Mouse (Mus musculus) gastrocnemius, adult 2 months (tissue): ENCODE data around the gene Pip5kl1. TPM values are rescaled to one million over a fixed set of nuclear protein-coding genes. Genes with fewer than 3 reads are reported as not detected.

Experiments
- DNase-seq: peaks from one replicate; pipeline ENCODE4 v3.0.0; 2022
- H3K27ac ChIP-seq: fragments of 200-600 bp; 2 replicates; pipeline ENCODE4 v1.8.1; 2022; ENCODE audit warnings: mild to moderate bottlenecking
- H3K4me3 ChIP-seq: fragments of 200-600 bp; 2 replicates; pipeline ENCODE4 v1.8.1; 2022; ENCODE audit warnings: mild to moderate bottlenecking, moderate library complexity
- CTCF ChIP-seq: fragments of 200-600 bp; IDR thresholded peaks from 2 replicates; pipeline ENCODE4 v1.8.1; 2022; ENCODE audit warnings: antibody characterized with exemption, mild to moderate bottlenecking, moderate library complexity
- intact Hi-C: fragments of 180-260 bp; cut with DNase I; formaldehyde crosslinking; loops from one replicate; pipeline ENCODE4 v1.15.1; 2025
- long read RNA-seq, 2 experiments: library from polyadenylated mRNA; stranded (forward); transcript quantifications; one replicate each; pipeline ENCODE4 v2.0.0; 2021
- total RNA-seq, 2 experiments: library from RNA; stranded (reverse); gene quantifications; 2 replicates each; pipeline ENCODE4 v1.2.3; 2021

Pip5kl1 gene
- total RNA-seq: not detected
- long read RNA-seq, experiment 1: 0 reads
- long read RNA-seq, experiment 2: 0 reads

DNA sequence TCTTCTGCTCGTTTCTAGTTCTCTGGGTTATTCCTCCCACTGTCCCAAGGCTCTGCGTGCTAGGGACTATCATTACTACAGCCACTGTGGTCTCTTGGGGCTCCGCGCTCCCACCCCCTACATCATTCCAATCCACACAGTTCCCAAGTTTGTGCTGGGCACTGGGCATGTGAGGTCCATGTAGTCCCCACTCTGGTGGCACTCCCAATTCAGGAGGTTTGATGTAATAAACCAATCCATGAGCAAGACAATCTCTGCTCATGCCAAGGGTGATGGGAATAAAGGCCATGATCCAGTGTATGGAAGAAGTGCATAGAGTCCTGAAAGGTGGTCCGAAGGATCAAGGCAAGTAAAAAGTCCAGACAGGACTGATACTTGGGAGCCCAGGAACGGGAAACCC is at the start of gene Pip5kl1:
Gene Pip5kl1, plus strand, starts transcription at position 301 of the 400 bp plus-strand sequence.
- no peak for DNase-seq
- intact Hi-C loops: loop anchor here (2.0 to 5.0 kb wide), 2 partner anchors 33 to 118 kb away; no protein-coding TSS in a partner anchor
- H3K4me3 ChIP-seq: peak within 1 kb of the TSS; percentile 17
- H3K27ac ChIP-seq: no peak within 1 kb of the TSS
- TF ChIP-seq CTCF: no peak

DNA sequence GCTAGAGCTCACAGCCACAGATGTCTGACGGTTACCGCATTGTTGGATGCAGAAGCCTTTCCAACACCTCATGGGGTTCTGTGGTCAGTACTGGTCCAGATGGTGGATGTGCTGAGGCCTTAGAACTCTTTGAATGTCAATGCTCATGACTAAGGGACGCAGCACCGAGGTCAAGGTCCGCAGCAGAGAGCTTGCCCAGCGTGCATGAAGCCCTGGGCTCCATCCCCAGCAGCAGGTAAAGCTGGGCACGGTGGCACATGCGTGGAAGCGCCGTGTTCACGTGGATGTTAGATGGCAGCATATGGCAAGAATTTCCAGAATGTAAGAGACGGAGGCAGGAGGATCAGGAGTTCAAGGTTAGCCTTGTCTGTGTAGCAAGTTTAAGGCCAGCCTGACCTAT is 48.8 kb upstream of the Pip5kl1 start:
- H3K4me3 ChIP-seq: no peak overlapping the region
- H3K27ac ChIP-seq: no peak overlapping the region
- intact Hi-C loops: no loop called here
- TF ChIP-seq CTCF: no peak
- DNase-seq: no peak

DNA sequence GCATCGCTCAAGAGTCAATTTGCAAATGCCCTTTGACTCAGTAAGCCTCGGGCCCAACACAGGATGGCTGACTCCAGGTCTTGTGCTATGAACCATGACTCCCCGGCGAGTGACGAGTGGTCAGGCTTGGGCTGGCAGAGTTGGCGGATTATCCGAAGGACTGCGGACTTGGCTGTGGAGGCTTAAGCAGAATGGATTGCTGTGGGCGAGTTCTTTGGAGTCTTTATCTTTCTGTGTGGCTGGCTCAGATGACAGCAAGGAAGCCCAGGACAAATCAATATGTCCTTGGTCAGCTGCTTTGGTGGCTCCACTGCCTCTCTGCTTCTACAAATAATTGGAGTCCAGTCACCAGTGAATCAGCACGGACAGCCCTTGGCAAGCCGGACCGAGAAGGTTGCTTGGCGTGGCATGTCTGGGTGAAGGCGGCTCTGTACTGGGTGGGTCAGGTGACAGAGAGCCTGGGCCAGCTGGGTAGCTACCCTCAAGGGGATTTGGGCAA is 47.1 kb upstream of the Pip5kl1 start:
- peak; percentile 64 for DNase-seq
- H3K27ac ChIP-seq: peak overlapping the region; percentile 28
- intact Hi-C loops: no loop called here
- peak overlapping the region; percentile 35 for H3K4me3 ChIP-seq
- no peak for TF ChIP-seq CTCF

DNA sequence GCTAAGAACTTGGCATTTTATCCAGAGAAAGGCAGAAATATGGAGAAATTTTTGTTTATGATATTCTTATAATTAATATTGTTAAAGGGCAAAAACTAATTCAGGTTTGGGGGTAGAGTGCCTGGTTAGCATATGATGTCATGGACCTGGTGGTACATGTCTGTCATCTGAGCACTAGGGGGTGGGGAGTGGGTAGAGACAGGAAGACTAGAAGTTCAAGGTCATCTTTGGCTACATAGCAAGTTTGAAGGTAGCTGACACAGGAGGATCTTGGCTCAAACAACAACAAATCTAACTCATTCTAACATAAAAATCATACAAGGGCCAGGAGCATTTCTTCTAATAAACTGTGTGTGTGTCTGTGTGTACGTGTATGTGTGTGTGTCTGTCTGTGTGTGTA is 46.3 kb upstream of the Pip5kl1 start:
- no peak for DNase-seq
- no peak overlapping the region; the same call in 1 of the 2 replicates for H3K27ac ChIP-seq
- H3K4me3 ChIP-seq: no peak overlapping the region
- intact Hi-C loops: no loop called here
- TF ChIP-seq CTCF: no peak

DNA sequence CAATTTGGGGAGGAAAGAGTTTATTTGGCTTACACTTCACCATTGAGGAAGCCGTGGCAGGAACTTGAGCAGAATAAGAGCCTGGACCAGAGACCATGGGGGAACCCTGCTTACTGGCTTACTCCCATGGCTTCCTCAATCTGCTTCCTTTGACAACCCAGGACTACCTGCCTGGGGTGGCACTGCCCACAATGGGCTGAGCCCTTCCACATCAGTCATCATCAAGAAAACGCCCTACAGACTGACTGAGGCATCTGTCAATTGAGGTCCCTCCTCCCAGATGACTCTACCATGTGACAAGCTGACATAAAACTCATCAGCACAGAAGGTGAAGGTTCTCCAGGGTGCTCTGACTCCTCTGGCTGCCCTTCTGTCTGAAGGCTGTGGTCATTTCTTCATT is 44.1 kb upstream of the Pip5kl1 start:
- H3K4me3 ChIP-seq: no peak overlapping the region
- TF ChIP-seq CTCF: no peak
- intact Hi-C loops: no loop called here
- DNase-seq: no peak
- H3K27ac ChIP-seq: no peak overlapping the region

DNA sequence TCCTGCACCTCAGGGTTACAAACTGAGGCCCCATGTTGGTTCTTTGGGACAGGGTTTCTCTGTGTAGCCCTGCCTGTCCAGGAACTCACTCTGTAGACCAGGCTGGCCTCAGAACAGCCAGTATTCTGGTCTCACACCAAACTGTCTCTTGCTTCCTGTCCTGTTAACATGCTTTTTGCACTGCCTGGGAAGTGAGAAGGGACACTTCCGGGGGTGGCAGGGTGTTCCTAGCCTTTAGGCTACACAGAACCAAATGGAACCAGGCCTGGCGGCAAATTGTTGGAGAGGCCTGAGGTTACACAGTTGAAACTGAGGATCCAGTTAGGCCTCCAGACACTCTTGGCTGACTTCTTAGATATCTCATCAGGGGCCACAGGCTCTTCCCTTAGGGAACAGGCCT is 41.4 kb upstream of the Pip5kl1 start:
- DNase-seq: no peak
- H3K4me3 ChIP-seq: no peak overlapping the region
- intact Hi-C loops: no loop called here
- no peak for TF ChIP-seq CTCF
- H3K27ac ChIP-seq: no peak overlapping the region; the same call in 1 of the 2 replicates

DNA sequence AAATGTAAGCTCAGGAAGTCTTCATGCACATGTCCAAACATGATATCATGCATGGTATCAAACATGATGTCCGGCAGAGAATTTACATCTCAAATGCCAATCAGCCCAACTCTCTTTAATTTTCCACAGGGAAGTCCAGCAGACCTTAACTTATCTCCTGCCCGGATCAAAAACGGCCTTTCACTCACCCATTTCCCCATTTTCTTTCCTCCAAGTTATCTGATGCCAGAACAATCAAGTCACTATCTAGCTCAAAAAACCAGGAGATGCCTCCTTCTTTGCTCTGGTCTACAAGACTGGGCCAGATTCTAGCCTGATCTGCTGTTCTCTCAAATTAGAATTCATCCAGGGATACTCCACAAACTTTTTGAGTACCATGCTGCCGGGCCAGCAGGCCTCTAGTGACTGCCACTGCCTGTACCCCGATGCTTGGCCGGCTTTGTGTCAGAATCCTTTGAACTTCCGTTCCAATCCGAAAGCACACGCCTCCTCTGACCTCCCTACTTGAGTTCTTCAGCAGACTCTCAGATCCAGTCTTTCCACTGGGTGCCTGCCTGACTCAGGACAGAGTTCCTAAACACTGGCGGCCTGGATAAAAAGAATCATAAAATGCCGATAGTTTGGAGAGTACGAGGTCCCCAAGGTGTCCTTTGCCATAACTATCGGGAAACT is 40.4 kb upstream of the Pip5kl1 start:
- intact Hi-C loops: loop anchor here (2.0 kb wide), 1 partner anchor 33 kb away; no protein-coding TSS in a partner anchor
- DNase-seq: peak; percentile 58
- H3K27ac ChIP-seq: peak overlapping the region; percentile 93
- TF ChIP-seq CTCF: no peak
- peak overlapping the region; percentile 74 for H3K4me3 ChIP-seq

DNA sequence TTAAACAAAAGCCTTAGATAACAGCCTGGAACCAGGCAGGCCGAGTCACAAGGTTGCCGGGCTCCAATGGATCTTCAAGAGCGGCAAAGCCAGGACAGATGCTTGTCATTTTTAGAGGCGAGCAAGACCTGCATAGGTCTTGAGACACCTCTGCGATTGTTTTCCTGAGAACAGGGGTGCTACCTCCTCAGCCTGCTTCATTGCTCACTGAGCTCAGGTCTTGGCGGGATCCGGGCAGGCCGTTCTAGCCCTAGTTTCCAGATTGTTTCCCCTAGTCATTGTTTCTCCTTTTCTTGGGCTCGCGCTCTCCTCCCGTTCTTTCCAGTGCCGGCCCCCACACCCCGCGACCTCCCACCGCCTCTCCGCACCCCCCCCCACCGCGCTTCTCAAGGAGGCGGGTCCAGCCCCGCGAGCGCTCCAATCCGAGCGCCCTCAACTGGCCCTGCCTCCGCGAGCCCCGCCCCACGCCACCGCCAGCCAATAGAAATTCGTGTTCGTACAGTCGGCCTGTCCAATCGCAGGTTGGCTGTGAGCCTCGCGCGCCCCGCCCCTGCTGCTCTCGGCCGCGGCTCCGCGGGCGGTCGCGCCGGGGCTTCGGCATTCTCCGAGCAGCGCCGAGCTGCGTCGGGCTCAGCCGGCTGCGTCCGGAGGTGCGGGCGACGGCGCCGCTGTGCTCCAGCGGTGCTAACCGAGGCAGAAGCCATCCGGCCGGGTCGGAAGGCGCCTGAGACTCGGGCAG is 39.7 kb upstream of the Pip5kl1 start, which contains the start of gene Fam102a:
Gene Fam102a, plus strand, starts transcription at position 600 of the 739 bp plus-strand sequence.
- peak within 1 kb of the TSS; percentile 93 for H3K27ac ChIP-seq
- peak within 1 kb of the TSS; percentile 74 for H3K4me3 ChIP-seq
- peak; percentile 100 for DNase-seq
- no peak for TF ChIP-seq CTCF
- intact Hi-C loops: loop anchor here (2.0 kb wide), 1 partner anchor 32 kb away; no protein-coding TSS in a partner anchor

DNA sequence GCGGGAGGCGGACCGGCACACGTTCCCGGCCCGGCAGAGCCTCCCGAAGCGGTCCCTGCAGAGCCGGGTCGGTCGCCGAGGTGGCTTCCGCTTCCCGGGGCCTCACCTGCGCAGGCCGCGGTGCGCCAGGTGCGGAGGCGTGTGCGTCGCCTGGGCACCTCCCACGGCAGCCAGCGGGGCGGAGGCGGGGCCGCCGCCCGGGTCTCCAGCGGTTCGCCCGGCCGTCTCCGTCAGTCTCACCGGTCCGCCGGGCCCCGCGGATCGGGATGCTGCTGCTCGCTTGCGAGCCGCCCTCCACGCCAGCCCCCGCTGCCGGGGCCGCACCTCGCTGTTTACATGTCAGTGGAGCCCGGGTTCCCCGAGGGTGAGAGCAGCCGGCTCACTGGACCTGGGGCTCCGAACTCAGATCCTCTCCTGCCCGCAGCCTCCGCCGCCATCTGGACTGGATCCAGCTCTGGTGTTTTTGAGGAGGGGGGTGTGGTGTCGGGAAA is 39.1 kb upstream of the Pip5kl1 start:
- TF ChIP-seq CTCF: no peak
- Histone ChIP-seq H3K27ac (peak overlapping the region; percentile 93), H3K4me3 (peak overlapping the region; percentile 74)
- intact Hi-C loops: loop anchor here (2.0 kb wide), 1 partner anchor 31 kb away; no protein-coding TSS in a partner anchor
- DNase-seq: peak; percentile 73

DNA sequence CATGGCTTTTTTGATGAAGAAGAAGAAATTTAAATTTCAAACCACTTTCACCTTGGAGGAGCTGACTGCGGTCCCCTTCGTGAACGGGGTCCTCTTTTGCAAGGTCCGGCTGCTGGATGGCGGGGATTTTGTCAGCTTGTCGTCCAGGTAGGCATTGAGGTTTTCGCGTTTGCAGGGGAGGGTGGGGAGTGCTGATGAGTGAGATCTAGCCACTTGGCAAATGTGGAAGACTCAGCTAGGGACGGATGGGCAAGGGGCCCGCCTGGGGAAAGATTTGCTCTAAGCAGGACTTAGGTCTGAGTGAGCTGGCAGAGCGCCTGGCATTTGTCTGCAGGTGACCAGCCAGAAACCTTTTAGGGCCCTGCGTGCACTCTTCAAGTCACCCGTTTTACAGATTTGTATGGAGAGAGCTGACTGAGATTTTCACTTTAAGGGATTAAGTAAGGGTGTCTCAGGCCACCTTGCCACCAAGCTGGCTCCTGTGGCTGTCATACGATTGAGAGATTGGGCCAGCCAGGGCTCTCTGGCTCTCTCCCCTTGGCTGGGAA is 38.4 kb upstream of the Pip5kl1 start:
- TF ChIP-seq CTCF: no peak
- peak; percentile 51 for DNase-seq
- Histone ChIP-seq H3K27ac (peak overlapping the region; percentile 93), H3K4me3 (peak overlapping the region; percentile 74)
- intact Hi-C loops: no loop called here

DNA sequence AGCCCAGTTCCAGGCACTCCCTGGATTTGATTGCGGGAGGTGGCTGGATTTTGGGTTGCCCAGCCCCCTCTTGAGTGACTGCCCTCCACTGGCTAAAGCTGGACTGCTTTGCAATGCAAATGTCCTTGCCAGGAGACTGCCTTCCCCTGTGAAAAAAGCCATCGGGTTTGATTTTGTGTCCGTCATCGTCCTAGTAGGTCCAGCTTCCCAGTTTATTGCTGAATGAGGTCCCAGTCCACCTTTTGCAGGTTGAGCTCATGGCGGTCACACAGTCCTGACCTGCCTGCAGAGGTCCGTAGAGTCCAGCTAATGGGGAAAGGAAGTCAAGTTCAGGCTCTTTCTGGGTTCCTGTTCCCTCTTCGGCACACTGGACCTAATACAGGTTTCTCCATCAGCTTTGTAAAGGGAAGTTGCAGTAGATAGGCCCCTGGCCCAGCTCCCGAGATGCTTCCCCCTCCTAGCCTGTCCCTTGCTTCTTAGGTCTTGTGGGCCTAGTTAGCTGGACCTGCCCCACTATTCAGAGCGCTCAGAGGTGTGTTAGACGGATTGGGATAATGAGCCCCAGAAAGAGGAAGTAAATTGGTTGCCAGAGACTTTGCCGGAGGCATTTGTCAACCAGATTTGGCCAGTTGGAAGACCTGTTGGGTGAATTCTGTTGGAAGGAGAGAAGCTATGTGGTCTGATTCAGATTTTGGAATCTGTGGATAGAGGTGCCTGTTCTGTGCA is 37.8 kb upstream of the Pip5kl1 start:
- H3K27ac ChIP-seq: peak overlapping the region; percentile 93
- peak; percentile 67 for DNase-seq
- peak overlapping the region; percentile 74 for H3K4me3 ChIP-seq
- intact Hi-C loops: no loop called here
- peak; percentile 49 for TF ChIP-seq CTCF

DNA sequence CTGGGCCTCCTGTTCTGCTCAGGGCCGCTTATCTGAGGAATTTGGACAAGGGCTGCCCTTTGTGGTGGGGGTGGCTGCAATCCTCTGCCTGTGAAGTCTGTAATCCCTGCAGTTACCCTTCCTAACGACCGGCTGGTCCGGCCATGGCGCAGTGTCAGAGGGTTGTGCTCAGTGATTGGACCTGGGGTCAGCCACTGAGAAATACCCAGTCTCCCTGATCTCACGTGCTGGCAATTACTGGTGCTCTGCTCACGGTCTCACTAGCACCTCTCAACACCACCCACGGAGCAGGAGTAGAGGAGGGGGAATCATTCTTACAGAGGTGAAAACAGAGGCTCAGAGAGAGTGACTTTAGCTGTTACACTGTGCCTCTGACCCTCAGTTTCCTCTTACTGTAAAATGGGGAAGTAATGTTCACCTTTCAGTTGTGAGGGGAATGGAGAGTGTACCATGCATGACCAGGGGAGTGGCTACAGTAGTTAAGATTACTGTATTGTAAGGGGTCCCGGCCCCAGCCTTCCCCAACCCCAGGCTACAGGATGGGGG is 37.2 kb upstream of the Pip5kl1 start:
- DNase-seq: no peak
- intact Hi-C loops: no loop called here

More for the DNA sequence above, 37.2 kb upstream of the Pip5kl1 start:
- Histone ChIP-seq H3K4me3 (peak overlapping the region; percentile 74), H3K27ac (peak overlapping the region; percentile 93)
- no peak for TF ChIP-seq CTCF
